Mouse (Mus musculus) thymus, adult 2 months (tissue): ENCODE data around the gene Grk3. TPM values are rescaled to one million over a fixed set of nuclear protein-coding genes. Genes with fewer than 3 reads are reported as not detected.

ENCODE experiments used
- DNase-seq: peaks from one replicate; pipeline ENCODE4 v3.0.0; 2021
- H3K27ac ChIP-seq: fragments of 200-500 bp; 2 replicates; pipeline ENCODE4 v1.5.1; 2012; ENCODE audit warnings: low read length, control low read depth; ENCODE audit not compliant: control insufficient read depth, insufficient read depth
- H3K27me3 ChIP-seq: fragments of 200-500 bp; 2 replicates; pipeline ENCODE4 v1.6.1; 2012; ENCODE audit warnings: mild to moderate bottlenecking, low read length, moderate library complexity, mixed read lengths; ENCODE audit not compliant: control insufficient read depth, insufficient read depth
- H3K36me3 ChIP-seq: fragments of 200-500 bp; 2 replicates; pipeline ENCODE4 v1.6.1; 2012; ENCODE audit warnings: mild to moderate bottlenecking, low read length, moderate library complexity; ENCODE audit not compliant: control insufficient read depth, insufficient read depth
- H3K4me1 ChIP-seq: fragments of 200-500 bp; replicated peaks from 2 replicates; pipeline ENCODE4 v1.6.1; 2012; ENCODE audit warnings: low read length; ENCODE audit not compliant: control insufficient read depth, insufficient read depth
- H3K4me3 ChIP-seq: fragments of 200-500 bp; 2 replicates; pipeline ENCODE4 v1.5.1; 2012; ENCODE audit warnings: mild to moderate bottlenecking, low read length, control low read depth, moderate library complexity; ENCODE audit not compliant: control insufficient read depth, insufficient read depth
- CTCF ChIP-seq: fragments of 200-500 bp; IDR thresholded peaks from 2 replicates; pipeline ENCODE4 v1.5.1; 2012; ENCODE audit warnings: mild to moderate bottlenecking, control low read depth, low read length, moderate library complexity, borderline replicate concordance; ENCODE audit not compliant: control insufficient read depth, poor library complexity, insufficient read depth; ENCODE audit errors: extremely low read depth
- POLR2A ChIP-seq: fragments of 200-500 bp; IDR thresholded peaks from 2 replicates; pipeline ENCODE4 v1.6.1; 2012; ENCODE audit warnings: mild to moderate bottlenecking, low read length, control low read depth, moderate library complexity; ENCODE audit not compliant: control insufficient read depth, poor library complexity, insufficient read depth; ENCODE audit errors: extremely low read depth
- WGBS: fragments of 180-500 bp; shearing (Covaris S2); methylation state at CpG from one replicate; pipeline ENCODE4 v1.1.7; 2018; 5-methylcytosine and 5-hydroxymethylcytosine counted together
- polyA plus RNA-seq: library from polyadenylated mRNA; depleted of rRNA; stranded (reverse); fragments of >200 nt; gene quantifications from 2 replicates; pipeline ENCODE4 v1.2.3, GENCODE M21; 2012

Gene Grk3
- polyA plus RNA-seq, 1 experiment = 10.0 TPM

GRCm38 (mm10) chr5:112997516-112998186 is 17.9 kb downstream of the Grk3 start:
- DNase-seq = no peak
- H3K4me3 ChIP-seq = no peak overlapping the region
- TF ChIP-seq CTCF (no peak), POLR2A (no peak)
- WGBS = 17% methylated on average over 5 of the region's 5 CpGs
- H3K4me1 ChIP-seq = no peaks in the 10 kb centered on the region; the same call in 1 of the 2 replicates
- H3K36me3 ChIP-seq = no peaks in the 10 kb centered on the region
- H3K27ac ChIP-seq = no peak overlapping the region
- H3K27me3 ChIP-seq = no peaks in the 10 kb centered on the region

GRCm38 (mm10) chr5:112991245-112991644 is 24.3 kb downstream of the Grk3 start:
- H3K27ac ChIP-seq = no peak overlapping the region
- no peaks in the 10 kb centered on the region for H3K4me1 ChIP-seq
- no peaks in the 10 kb centered on the region for H3K36me3 ChIP-seq
- TF ChIP-seq POLR2A (no peak), CTCF (no peak)
- no peaks in the 10 kb centered on the region for H3K27me3 ChIP-seq
- DNase-seq = no peak
- H3K4me3 ChIP-seq = no peak overlapping the region
- WGBS = 92% methylated on average over 9 of the region's 9 CpGs

- TF ChIP-seq CTCF = no peak
- Histone ChIP-seq H3K27me3 (no peaks in the 10 kb centered on the region), H3K27ac (no peak overlapping the region), H3K36me3 (no peaks in the 10 kb centered on the region), H3K4me3 (no peak overlapping the region), H3K4me1 (no peaks in the 10 kb centered on the region)
- WGBS = 91% methylated on average over 6 of the region's 6 CpGs
- DNase-seq = no peak
These were observed 33.7 kb downstream of the Grk3 start for GRCm38 (mm10) chr5:112981931-112982330.

- TF ChIP-seq POLR2A (no peak), CTCF (no peak)
- no peak overlapping the region for H3K4me3 ChIP-seq
- DNase-seq = no peak
- 84% methylated on average over 7 of the region's 7 CpGs for WGBS
- no peak overlapping the region for H3K27ac ChIP-seq
- H3K4me1 ChIP-seq = no peaks in the 10 kb centered on the region
- H3K27me3 ChIP-seq = no peaks in the 10 kb centered on the region
- no peaks in the 10 kb centered on the region for H3K36me3 ChIP-seq
These were observed 35.9 kb downstream of the Grk3 start for GRCm38 (mm10) chr5:112979710-112980109.

- H3K27ac ChIP-seq = no peak overlapping the region
- TF ChIP-seq POLR2A (no peak), CTCF (no peak)
- 93% methylated on average over 9 of the region's 9 CpGs for WGBS
These were observed 36.4 kb downstream of the Grk3 start for GRCm38 (mm10) chr5:112979195-112979594.

GRCm38 (mm10) chr5:112977089-112977488 is 38.5 kb downstream of the Grk3 start:
- no peaks in the 10 kb centered on the region for H3K27me3 ChIP-seq
- H3K4me1 ChIP-seq = no peaks in the 10 kb centered on the region
- no peaks in the 10 kb centered on the region for H3K36me3 ChIP-seq
- WGBS = 91% methylated on average over 5 of the region's 5 CpGs
- no peak overlapping the region for H3K27ac ChIP-seq
- no peak for TF ChIP-seq POLR2A
- no peak for TF ChIP-seq CTCF
- H3K4me3 ChIP-seq = no peak overlapping the region
- DNase-seq = no peak

More at GRCm38 (mm10) chr5:112979195-112979594, 36.4 kb downstream of the Grk3 start:
- H3K4me3 ChIP-seq = no peak overlapping the region
- H3K27me3 ChIP-seq = no peaks in the 10 kb centered on the region
- DNase-seq = no peak
- no peaks in the 10 kb centered on the region for H3K4me1 ChIP-seq
- H3K36me3 ChIP-seq = no peaks in the 10 kb centered on the region

- H3K27ac ChIP-seq = no peak overlapping the region
- no peak for DNase-seq
These were observed 42.0 kb downstream of the Grk3 start for GRCm38 (mm10) chr5:112973596-112973995.

More at GRCm38 (mm10) chr5:112973596-112973995, 42.0 kb downstream of the Grk3 start:
- Histone ChIP-seq H3K36me3 (no peaks in the 10 kb centered on the region), H3K4me1 (no peaks in the 10 kb centered on the region), H3K27me3 (no peaks in the 10 kb centered on the region), H3K4me3 (no peak overlapping the region)
- 38% methylated on average over 7 of the region's 7 CpGs for WGBS
- TF ChIP-seq CTCF = no peak
- no peak for TF ChIP-seq POLR2A
